Mouse (Mus musculus) heart, adult 2 months (tissue): ENCODE data around the gene Hdac4.

ENCODE experiments used
- CTCF ChIP-seq: fragments of 200-600 bp; IDR thresholded peaks from 2 replicates; pipeline ENCODE4 v1.8.1; 2022; ENCODE audit warnings: antibody characterized with exemption, mild to moderate bottlenecking, moderate library complexity
- EP300 ChIP-seq: fragments of 200-500 bp; IDR thresholded peaks from 2 replicates; pipeline ENCODE4 v1.6.1; 2011; ENCODE audit warnings: low read depth, low read length, control low read depth; ENCODE audit not compliant: insufficient read depth
- POLR2A ChIP-seq: fragments of 200-500 bp; IDR thresholded peaks from 2 replicates; pipeline ENCODE4 v1.6.1; 2011; ENCODE audit warnings: mild to moderate bottlenecking, low read depth, low read length, control low read depth; ENCODE audit not compliant: insufficient read depth

- TF ChIP-seq EP300: no peak
- TF ChIP-seq POLR2A: no peak
- TF ChIP-seq CTCF: no peak
Observed at GRCm38 (mm10) chr1:92079982-92080537, 115.4 kb downstream of the Hdac4 start.
